Mouse (Mus musculus): ENCODE results near the gene Kdelr1. TPM values are rescaled to one million over a fixed set of nuclear protein-coding genes. Genes with fewer than 3 reads are reported as not detected.

Kdelr1 gene
- total and polyA plus RNA-seq, 3 experiments = 107 to 254 (median 126) TPM

GRCm38 (mm10) chr7:45919761-45920160 lies 47.2 kb downstream of the Kdelr1 start:
- Histone ChIP-seq H3K9ac (ENCODE audit: low read depth, low read length) (peak overlapping the region; percentile 48; the same call in 1 of the 2 replicates), H3K36me3 (ENCODE audit: control insufficient read depth, insufficient read depth, low read length) (no peaks in the 10 kb centered on the region), H3K4me1 (ENCODE audit: control insufficient read depth, insufficient read depth, low read length) (peaks cover 16% of the 10 kb centered on the region), H3K79me2 (replicated peaks; ENCODE audit: control insufficient read depth, insufficient read depth, low read length) (no peaks in the 10 kb centered on the region), H3K27ac (peak overlapping the region; percentile 94), H3K4me3 (no peak overlapping the region; the same call in 1 of the 2 replicates), H3K27me3 (ENCODE audit: control insufficient read depth, insufficient read depth, low read length) (no peaks in the 10 kb centered on the region)
- no peak for DNase-seq
- intact Hi-C loops (cut with DNase I) = loop anchor here (5.0 kb wide), 1 partner anchor 202 kb away; the partner anchor contains the start of genes Rpl18 and Sphk2
- TF ChIP-seq EP300 (IDR thresholded peaks at IDR 0.05; ENCODE audit: insufficient read depth, low read depth, low read length) (no peak), CTCF (IDR thresholded peaks at IDR 0.05) (no peak), POLR2A (IDR thresholded peaks at IDR 0.05; ENCODE audit: insufficient read depth, low read depth, low read length) (no peak)
- 58% methylated on average over 4 of the region's 4 CpGs for WGBS

- Histone ChIP-seq H3K36me3 (ENCODE audit: control insufficient read depth, insufficient read depth, low read length) (no peaks in the 10 kb centered on the region), H3K9ac (ENCODE audit: low read depth, low read length) (peak overlapping the region; percentile 48), H3K4me3 (peak overlapping the region; percentile 45), H3K4me1 (ENCODE audit: control insufficient read depth, insufficient read depth, low read length) (peaks cover 16% of the 10 kb centered on the region), H3K79me2 (replicated peaks; ENCODE audit: control insufficient read depth, insufficient read depth, low read length) (no peaks in the 10 kb centered on the region), H3K27me3 (ENCODE audit: control insufficient read depth, insufficient read depth, low read length) (no peaks in the 10 kb centered on the region), H3K27ac (peak overlapping the region; percentile 94)
- TF ChIP-seq CTCF (IDR thresholded peaks at IDR 0.05) (no peak), POLR2A (IDR thresholded peaks at IDR 0.05; ENCODE audit: insufficient read depth, low read depth, low read length) (peak; percentile 48; the same call in 1 of the 2 replicates), EP300 (IDR thresholded peaks at IDR 0.05; ENCODE audit: insufficient read depth, low read depth, low read length) (no peak)
- intact Hi-C loops (cut with DNase I) = loop anchor here (5.0 kb wide), 1 partner anchor 203 kb away; the partner anchor contains the start of genes Rpl18 and Sphk2
- WGBS = 20% methylated on average over 9 of the region's 9 CpGs
- DNase-seq = peak; percentile 57 to 68
Observed at GRCm38 (mm10) chr7:45920583-45921241, 48.1 kb downstream of the Kdelr1 start.

- WGBS = 27% methylated on average over 9 of the region's 9 CpGs
- Histone ChIP-seq H3K9ac (ENCODE audit: low read depth, low read length) (peak within 1 kb of the TSS; percentile 48), H3K27me3 (ENCODE audit: control insufficient read depth, insufficient read depth, low read length) (no peaks in the 10 kb centered on the region), H3K79me2 (replicated peaks; ENCODE audit: control insufficient read depth, insufficient read depth, low read length) (no peaks in the 10 kb centered on the region), H3K4me3 (peak within 1 kb of the TSS; percentile 45), H3K4me1 (ENCODE audit: control insufficient read depth, insufficient read depth, low read length) (peaks cover 16% of the 10 kb centered on the region), H3K27ac (peak within 1 kb of the TSS; percentile 94), H3K36me3 (ENCODE audit: control insufficient read depth, insufficient read depth, low read length) (no peaks in the 10 kb centered on the region)
- peak; percentile 72 to 80 for DNase-seq
- TF ChIP-seq EP300 (IDR thresholded peaks at IDR 0.05; ENCODE audit: insufficient read depth, low read depth, low read length) = no peak
- no peak; the same call in 1 of the 2 replicates for TF ChIP-seq POLR2A (IDR thresholded peaks at IDR 0.05; ENCODE audit: insufficient read depth, low read depth, low read length)
- no peak for TF ChIP-seq CTCF (IDR thresholded peaks at IDR 0.05)
- intact Hi-C loops (cut with DNase I) = loop anchor here (5.0 kb wide), 1 partner anchor 204 kb away; the partner anchor contains the start of genes Rpl18 and Sphk2
Observed at GRCm38 (mm10) chr7:45921242-45921621, 48.7 kb downstream of the Kdelr1 start, which contains the start of gene Emp3. Gene Emp3 (minus strand): TSS chr7:45921404.

GRCm38 (mm10) chr7:45921950-45922600 lies 49.5 kb downstream of the Kdelr1 start:
- Histone ChIP-seq H3K79me2 (replicated peaks; ENCODE audit: control insufficient read depth, insufficient read depth, low read length) (no peaks in the 10 kb centered on the region), H3K9ac (ENCODE audit: low read depth, low read length) (peak overlapping the region; percentile 28; the same call in 1 of the 2 replicates), H3K36me3 (ENCODE audit: control insufficient read depth, insufficient read depth, low read length) (no peaks in the 10 kb centered on the region), H3K27ac (peak overlapping the region; percentile 94), H3K4me1 (ENCODE audit: control insufficient read depth, insufficient read depth, low read length) (peaks cover 14% of the 10 kb centered on the region), H3K4me3 (no peak overlapping the region), H3K27me3 (ENCODE audit: control insufficient read depth, insufficient read depth, low read length) (no peaks in the 10 kb centered on the region)
- peak; percentile 21 to 33 for DNase-seq
- no peak for TF ChIP-seq POLR2A (IDR thresholded peaks at IDR 0.05; ENCODE audit: insufficient read depth, low read depth, low read length)
- no peak for TF ChIP-seq EP300 (IDR thresholded peaks at IDR 0.05; ENCODE audit: insufficient read depth, low read depth, low read length)
- TF ChIP-seq CTCF (IDR thresholded peaks at IDR 0.05) = no peak
- intact Hi-C loops (cut with DNase I) = loop anchor here (2.0 to 5.0 kb wide), 2 partner anchors 49 to 205 kb away; partner anchors contain the start of genes Kdelr1, Rpl18 and Sphk2
- 64% methylated on average over 12 of the region's 12 CpGs for WGBS

GRCm38 (mm10) chr7:45922928-45923761 lies 50.6 kb downstream of the Kdelr1 start:
- intact Hi-C loops (cut with DNase I) = loop anchor here (1.0 to 5.0 kb wide), 3 partner anchors 26 to 206 kb away; partner anchors contain the start of genes Kdelr1, Rpl18 and Sphk2
- Histone ChIP-seq H3K79me2 (replicated peaks; ENCODE audit: control insufficient read depth, insufficient read depth, low read length) (no peaks in the 10 kb centered on the region), H3K4me1 (ENCODE audit: control insufficient read depth, insufficient read depth, low read length) (peaks cover 11% of the 10 kb centered on the region), H3K27me3 (ENCODE audit: control insufficient read depth, insufficient read depth, low read length) (no peaks in the 10 kb centered on the region), H3K36me3 (ENCODE audit: control insufficient read depth, insufficient read depth, low read length) (no peaks in the 10 kb centered on the region), H3K4me3 (peak overlapping the region; percentile 50), H3K9ac (ENCODE audit: low read depth, low read length) (peak overlapping the region; percentile 71), H3K27ac (peak overlapping the region; percentile 94)
- peak; percentile 94 to 97 for DNase-seq
- TF ChIP-seq POLR2A (IDR thresholded peaks at IDR 0.05; ENCODE audit: insufficient read depth, low read depth, low read length) = peak; percentile 81
- TF ChIP-seq CTCF (IDR thresholded peaks at IDR 0.05) = no peak
- TF ChIP-seq EP300 (IDR thresholded peaks at IDR 0.05; ENCODE audit: insufficient read depth, low read depth, low read length) = peak; percentile 87
- WGBS = under 1% methylated on average over 37 of the region's 37 CpGs
